Mouse (Mus musculus): ENCODE results near the gene Megf6.

- TF ChIP-seq CTCF (IDR thresholded peaks at IDR 0.05; ENCODE audit: low read depth) (no peak), EP300 (optimal IDR thresholded peaks at IDR 0.05) (no peak)
Measured at GRCm38 (mm10) chr4:154209054-154209453, 38.5 kb downstream of the Megf6 start.
